ENCODE assay signal across 23 mouse cellular contexts in the genomic region with DNA sequence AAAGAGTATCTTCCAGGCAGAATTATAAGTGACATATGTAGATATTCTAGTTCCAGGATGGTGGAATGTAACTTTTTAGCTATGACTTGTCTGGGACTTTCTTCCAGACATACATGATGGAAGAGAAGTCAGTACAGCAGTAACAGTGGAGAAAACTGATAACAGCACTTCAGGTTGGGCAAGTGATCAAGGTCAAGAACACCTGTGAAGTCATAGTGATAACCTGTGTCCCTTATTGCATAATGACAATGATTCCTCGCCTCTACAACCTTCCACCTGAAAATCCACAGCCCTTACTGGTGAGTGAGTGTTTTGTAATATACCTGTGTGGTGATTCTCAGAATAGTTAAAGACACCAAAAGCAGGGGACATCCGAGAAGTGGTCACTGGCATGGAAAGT. TPM values are rescaled to one million over a fixed set of nuclear protein-coding genes. Genes with fewer than 3 reads are reported as not detected.
DNase-seq lines count a peak whose midpoint lies in the region; ATAC-seq and TF ChIP-seq lines count a peak whose summit lies in the region.
"Had no signal": no experiment of that assay in that cellular context is flagged by ENCODE, and none has a peak within 500 bp of the region (broad histone marks: within the 10 kb centered on the region; RNA-seq: fewer than 3 reads in every experiment).

No protein-coding gene starts in this region.

- no peak for TF ChIP-seq EP300 in heart, adult 2 months (IDR thresholded peaks at IDR 0.05; ENCODE audit: insufficient read depth, low read depth, low read length)

- intact Hi-C loops in heart, adult 2 months (cut with DNase I), result no loop called here
- intact Hi-C loops in heart, postnatal 36 days (cut with DNase I), result no loop called here

- peak overlapping the region; percentile 9 for H3K27ac ChIP-seq in heart, adult 2 months
- H3K27ac ChIP-seq in intestine, embryonic 15.5 days, result no peak overlapping the region
- no peak overlapping the region for H3K27ac ChIP-seq in intestine, postnatal 0 days (ENCODE audit: low read depth, low read length)
- H3K27ac ChIP-seq: embryonic facial prominence, embryonic 13.5 days; embryonic facial prominence, embryonic 15.5 days; forebrain, embryonic 10.5 days; forebrain, embryonic 12.5 days had no signal

- WGBS in heart, adult 2 months, result 89% methylated on average over 2 of the region's 2 CpGs
- WGBS in intestine, embryonic 15.5 days, result 67% methylated on average over 2 of the region's 2 CpGs
- WGBS in intestine, postnatal 0 days, result 44% methylated on average over 2 of the region's 2 CpGs

- no peak for TF ChIP-seq POLR2A in heart, adult 2 months (IDR thresholded peaks at IDR 0.05; ENCODE audit: insufficient read depth, low read depth, low read length)

- H3K9ac ChIP-seq in heart, adult 2 months (ENCODE audit: low read depth, low read length), result no peak overlapping the region
- H3K9ac ChIP-seq in intestine, embryonic 15.5 days, result no peak overlapping the region
- no peak overlapping the region for H3K9ac ChIP-seq in intestine, postnatal 0 days (ENCODE audit: low read depth, low read length)
- H3K9ac ChIP-seq: embryonic facial prominence, embryonic 13.5 days; embryonic facial prominence, embryonic 15.5 days; forebrain, embryonic 12.5 days had no signal

- no peak overlapping the region for H3K4me2 ChIP-seq in intestine, embryonic 15.5 days (replicated peaks)
- H3K4me2 ChIP-seq in intestine, postnatal 0 days (replicated peaks; ENCODE audit: low read depth), result no peak overlapping the region
- H3K4me2 ChIP-seq: embryonic facial prominence, embryonic 13.5 days; embryonic facial prominence, embryonic 15.5 days; forebrain, embryonic 12.5 days had no signal

- TF ChIP-seq CTCF in heart, adult 2 months (IDR thresholded peaks at IDR 0.05), result no peak
- TF ChIP-seq CTCF in intestine, postnatal 0 days (IDR thresholded peaks at IDR 0.05; ENCODE audit: low read depth), result no peak

- no peak for DNase-seq in heart, adult 2 months
- no peak for DNase-seq in heart, postnatal 36 days
- DNase-seq in lung, postnatal 14 days, result no peak
- no peak for DNase-seq in kidney, adult 9 months
- DNase-seq in lung, postnatal 10 days, result no peak
- DNase-seq: adrenal gland, adult 2 months; adrenal gland, postnatal 10 days; adrenal gland, postnatal 25 days; cerebellum, adult 11 months; cerebellum, adult 18-20 months; cerebellum, adult 8-10 months; cerebellum, adult 9-11 months; cerebellum, postnatal 14 days; cerebellum, postnatal 36 days; embryo, embryonic 11 days had no signal

- H3K4me1 ChIP-seq in heart, adult 2 months (ENCODE audit: control insufficient read depth, insufficient read depth, low read length), result no peaks in the 10 kb centered on the region
- H3K4me1 ChIP-seq in intestine, embryonic 15.5 days (replicated peaks), result no peaks in the 10 kb centered on the region
- H3K4me1 ChIP-seq in intestine, postnatal 0 days (replicated peaks; ENCODE audit: control insufficient read depth, insufficient read depth, low read length), result no peaks in the 10 kb centered on the region
- H3K4me1 ChIP-seq: embryonic facial prominence, embryonic 13.5 days; embryonic facial prominence, embryonic 15.5 days; forebrain, embryonic 10.5 days; forebrain, embryonic 12.5 days had no signal

- H3K79me2 ChIP-seq in heart, adult 2 months (replicated peaks; ENCODE audit: control insufficient read depth, insufficient read depth, low read length), result no peaks in the 10 kb centered on the region

- H3K36me3 ChIP-seq in heart, adult 2 months (ENCODE audit: control insufficient read depth, insufficient read depth, low read length), result peaks cover 2% of the 10 kb centered on the region; the same call in 1 of the 2 replicates
- no peaks in the 10 kb centered on the region for H3K36me3 ChIP-seq in intestine, embryonic 15.5 days
- H3K36me3 ChIP-seq in intestine, postnatal 0 days (ENCODE audit: control insufficient read depth, insufficient read depth), result no peaks in the 10 kb centered on the region
- H3K36me3 ChIP-seq: embryonic facial prominence, embryonic 13.5 days; embryonic facial prominence, embryonic 15.5 days; forebrain, embryonic 10.5 days; forebrain, embryonic 12.5 days had no signal

- no peaks in the 10 kb centered on the region for H3K27me3 ChIP-seq in heart, adult 2 months (ENCODE audit: control insufficient read depth, insufficient read depth, low read length)
- H3K27me3 ChIP-seq in intestine, embryonic 15.5 days (replicated peaks), result no peaks in the 10 kb centered on the region
- no peaks in the 10 kb centered on the region for H3K27me3 ChIP-seq in intestine, postnatal 0 days (replicated peaks; ENCODE audit: control insufficient read depth, insufficient read depth, low read length)
- H3K27me3 ChIP-seq: embryonic facial prominence, embryonic 13.5 days; embryonic facial prominence, embryonic 15.5 days; forebrain, embryonic 12.5 days had no signal

- peak; percentile 34; the same call in 1 of the 2 replicates for ATAC-seq in intestine, embryonic 15.5 days
- peak; percentile 56; the same call in 1 of the 2 replicates for ATAC-seq in intestine, postnatal 0 days
- ATAC-seq: forebrain, embryonic 14.5 days had no signal

- no peaks in the 10 kb centered on the region for H3K9me3 ChIP-seq in intestine, embryonic 15.5 days
- no peaks in the 10 kb centered on the region for H3K9me3 ChIP-seq in intestine, postnatal 0 days (ENCODE audit: control insufficient read depth)
- H3K9me3 ChIP-seq: embryonic facial prominence, embryonic 13.5 days; embryonic facial prominence, embryonic 15.5 days; forebrain, embryonic 10.5 days; forebrain, embryonic 12.5 days had no signal

- no peak overlapping the region for H3K4me3 ChIP-seq in heart, adult 2 months
- H3K4me3 ChIP-seq in intestine, embryonic 15.5 days (replicated peaks), result no peak overlapping the region
- no peak overlapping the region for H3K4me3 ChIP-seq in intestine, postnatal 0 days (ENCODE audit: low read depth, low read length)
- H3K4me3 ChIP-seq: embryonic facial prominence, embryonic 13.5 days; embryonic facial prominence, embryonic 15.5 days; erythroblast, embryonic 14.5 days; forebrain, embryonic 10.5 days; forebrain, embryonic 12.5 days had no signal

RNA-seq across cellular contexts. Expression of gene Stk17b, which starts 9.3 kb away (rescaled TPM):
- total RNA-seq in heart, adult 2 months (2021), result 10 to 100 TPM; 12.5 to 13.5 TPM
- 3.5 and 4.5 TPM in 2 replicates for polyA plus RNA-seq in heart, adult 2 months (2012; rRNA removed)
- total RNA-seq in heart, postnatal 36 days (2021), result 10 to 100 TPM; 11.0 to 11.6 TPM
- polyA plus RNA-seq in intestine, embryonic 15.5 days (2015; fragmentation: Nextera tagmentation; extraction: Ambion mirVana), result 13.9 and 15.4 TPM in 2 replicates
- 17.1 and 17.8 TPM in 2 replicates for polyA plus RNA-seq in intestine, postnatal 0 days (2015; fragmentation: Nextera tagmentation; extraction: Ambion mirVana)
